Mouse (Mus musculus) adrenal gland, postnatal 10 days (tissue): ENCODE data around the gene Mcat. TPM values are rescaled to one million over a fixed set of nuclear protein-coding genes. Genes with fewer than 3 reads are reported as not detected.
A peak's percentile ranks its signal among the peaks of the same experiment; 100 is the strongest.

ENCODE experiments used
- DNase-seq: peaks from one replicate; pipeline ENCODE4 v3.0.0; 2021; ENCODE audit warnings: mixed read lengths
- total RNA-seq, 2 experiments: library from RNA; stranded (reverse); gene quantifications; 2 replicates each; pipeline ENCODE4 v1.2.3; 2021

Gene Mcat
- total RNA-seq, 2 experiments from 2014 or later: 43.1 to 49.3 TPM

DNA sequence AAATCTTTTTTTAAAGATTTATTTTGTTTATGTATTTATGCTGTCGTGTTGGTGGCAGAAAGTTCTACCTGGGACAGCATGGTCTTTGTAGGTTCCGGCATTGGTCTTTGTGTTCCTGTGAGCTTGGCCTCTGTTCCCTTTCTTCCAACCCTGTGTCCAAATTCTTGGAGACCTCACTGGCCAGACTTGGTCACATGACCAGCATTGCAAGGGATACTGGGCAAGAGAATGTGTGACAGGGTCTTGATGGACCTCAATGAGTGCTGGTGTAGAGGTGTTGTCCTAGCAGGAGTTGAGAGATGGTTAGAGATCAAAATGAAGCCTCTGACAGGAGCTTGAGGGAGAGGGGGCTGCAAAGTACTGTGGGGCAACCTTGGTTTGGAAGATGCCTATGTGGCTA is 24.7 kb downstream of the Mcat start:
- DNase-seq: no peak

DNA sequence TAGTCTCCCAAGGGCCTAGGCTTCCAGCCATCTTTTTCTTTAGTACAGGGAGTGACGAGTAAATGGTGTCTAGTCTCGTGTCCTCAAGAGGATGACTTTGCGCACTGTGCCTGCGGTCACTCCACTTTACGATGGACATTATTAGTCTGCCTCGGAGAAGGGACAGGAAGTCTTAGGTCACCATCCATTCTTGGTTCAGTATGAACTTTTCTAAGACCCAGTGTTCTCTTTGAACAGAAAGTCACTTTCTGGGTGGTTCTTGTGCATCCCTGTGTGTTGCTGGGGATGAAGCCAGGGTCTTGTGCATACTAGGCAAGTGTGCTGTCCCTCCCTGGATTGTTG is 27.7 kb downstream of the Mcat start:
- no peak for DNase-seq

DNA sequence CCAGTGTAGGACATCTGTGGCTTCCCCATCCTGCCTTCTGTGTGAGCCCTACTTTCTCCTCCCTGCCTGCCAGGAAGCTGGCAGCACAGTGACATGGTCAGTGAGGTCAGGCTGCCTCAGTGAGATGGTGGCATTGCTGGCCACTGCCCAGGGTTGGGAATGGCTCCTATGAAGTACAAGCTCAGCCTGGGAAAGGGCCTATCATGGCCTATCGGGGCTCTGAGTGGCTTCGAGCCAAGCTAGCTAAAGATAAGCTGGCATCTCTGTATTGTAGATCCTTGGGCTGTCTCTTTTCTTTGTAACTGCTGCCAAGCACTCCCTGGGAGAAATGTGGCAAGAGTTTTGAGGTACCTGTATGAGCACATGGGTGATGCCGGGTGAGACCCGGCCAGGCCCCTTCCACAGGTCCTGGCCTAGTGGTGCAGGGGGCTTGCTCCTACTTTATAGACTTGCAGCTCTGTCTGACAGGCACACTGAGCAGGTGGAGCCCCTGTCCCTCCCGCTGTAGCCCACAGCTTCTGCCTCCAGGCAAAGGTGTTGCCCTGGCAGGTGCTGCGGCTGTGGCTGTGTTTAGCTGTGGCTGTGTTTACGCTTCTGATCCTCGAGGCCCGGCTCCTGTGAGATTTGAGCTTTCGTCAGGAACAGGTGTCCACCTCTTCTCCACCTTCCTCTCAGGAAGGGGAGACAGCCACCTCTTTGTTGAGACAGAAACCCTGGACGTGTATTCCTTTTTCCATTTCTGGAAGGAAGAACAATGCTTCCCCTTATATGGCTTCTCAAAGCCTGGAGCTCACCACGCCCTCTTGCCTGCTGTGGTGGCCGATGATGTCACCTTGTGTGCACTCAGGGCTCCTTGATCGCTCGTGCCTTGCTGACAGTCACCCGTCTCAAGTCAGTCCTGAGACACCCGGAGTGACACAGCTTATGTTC is 28.4 kb downstream of the Mcat start:
- peak; percentile 59 for DNase-seq

DNA sequence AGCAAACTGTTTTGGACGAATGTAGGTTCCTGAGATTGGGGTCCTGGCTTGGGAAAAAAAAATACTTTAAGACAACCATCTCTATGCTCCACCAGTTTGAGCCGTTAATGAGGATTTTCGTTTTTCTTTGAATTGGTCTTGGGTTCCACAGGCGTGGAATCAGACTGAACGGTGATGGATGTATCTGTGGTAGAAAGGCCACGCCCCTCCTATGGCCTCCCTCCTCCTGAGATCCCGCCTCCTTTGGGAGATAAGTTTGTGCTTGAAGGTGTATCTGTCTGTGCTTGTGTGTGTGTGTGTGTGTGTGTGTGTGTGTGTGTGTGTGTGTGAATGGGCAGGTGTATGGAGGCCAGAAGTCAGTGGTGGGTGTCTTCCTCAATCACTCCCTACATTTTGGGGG is 31.0 kb downstream of the Mcat start:
- no peak for DNase-seq

DNA sequence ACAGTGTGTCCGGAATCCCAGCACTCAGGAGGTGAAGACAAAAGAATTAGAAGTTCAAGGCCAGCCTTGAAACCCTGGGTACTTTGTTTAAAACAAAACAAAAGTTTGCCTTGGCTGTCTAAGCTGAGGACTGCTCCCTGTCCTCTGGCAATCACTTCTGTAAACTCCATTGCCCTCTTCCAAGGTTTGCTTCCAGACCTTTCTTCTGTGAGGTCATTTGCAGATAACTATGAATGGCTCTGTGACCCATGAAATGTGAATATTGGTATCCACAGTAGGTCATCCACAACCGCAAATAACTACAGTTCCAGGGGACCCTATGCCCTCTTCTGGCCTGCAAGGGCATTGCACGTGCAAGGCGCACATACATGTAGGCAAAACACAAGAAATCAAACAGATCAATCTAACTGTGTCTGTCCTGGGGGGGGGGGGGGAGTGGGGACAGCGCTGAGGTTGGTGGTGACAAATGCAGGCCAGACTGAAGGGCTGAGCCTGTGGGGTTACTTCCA is 31.6 kb downstream of the Mcat start:
- no peak for DNase-seq

DNA sequence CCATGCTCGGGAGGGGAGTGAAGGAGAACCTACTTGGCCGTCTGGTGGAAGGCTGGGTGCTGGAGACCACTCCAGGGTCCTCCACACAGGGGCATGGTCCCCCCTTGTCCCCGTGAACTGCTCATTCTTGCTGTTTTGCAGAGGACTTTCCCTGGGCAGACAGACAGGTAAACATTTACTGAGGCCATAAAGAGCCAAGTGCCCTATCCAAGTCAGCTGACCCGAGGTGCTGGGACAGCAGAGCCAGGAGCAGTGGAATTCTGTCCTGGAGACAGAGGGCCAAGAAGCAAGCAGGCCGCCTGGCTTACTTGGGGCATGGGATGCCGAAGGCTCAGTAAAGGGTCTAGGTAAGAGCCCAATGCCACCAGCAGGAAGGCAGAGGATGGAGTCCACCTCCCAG is 32.9 kb downstream of the Mcat start:
- DNase-seq: peak; percentile 32

DNA sequence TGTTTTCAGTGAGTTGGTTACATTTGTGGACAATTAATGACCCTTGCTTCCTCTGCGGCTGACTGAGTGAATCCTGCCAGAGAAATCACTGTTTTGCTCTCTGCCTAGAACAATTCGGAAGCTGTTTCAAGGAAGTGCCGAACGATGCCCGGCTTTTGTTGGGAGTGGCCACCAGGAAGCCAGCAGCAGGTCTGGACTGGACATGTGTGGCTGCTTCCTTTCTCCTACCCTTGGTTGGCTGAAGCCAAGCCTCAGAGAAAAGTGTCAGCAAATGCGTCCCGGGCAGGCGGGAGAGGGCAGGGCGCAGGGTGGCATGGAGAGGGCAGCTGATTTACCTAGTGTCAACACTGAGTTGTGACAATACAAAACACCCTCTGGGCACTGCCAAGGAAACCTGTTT is 33.4 kb downstream of the Mcat start:
- peak; percentile 36 for DNase-seq

DNA sequence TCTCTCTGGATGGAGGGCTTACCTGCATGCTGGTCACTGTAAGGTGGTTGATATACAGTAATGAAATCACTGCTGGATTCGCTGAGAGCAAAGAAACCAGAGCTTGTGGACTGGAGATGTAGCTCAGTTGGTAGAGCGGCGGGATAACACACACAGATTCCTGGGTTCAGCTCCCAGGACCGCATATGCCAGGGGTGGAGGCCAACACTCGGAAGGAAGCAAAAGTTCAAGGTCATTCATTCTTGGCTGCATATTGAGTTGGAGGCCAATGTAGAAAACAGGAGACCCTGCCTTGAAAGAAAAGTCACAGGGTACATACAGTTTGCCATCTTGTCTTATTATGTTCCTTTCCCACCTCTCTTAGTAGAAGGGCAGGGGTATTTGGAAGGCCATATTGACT is 33.8 kb downstream of the Mcat start:
- DNase-seq: peak; percentile 65

DNA sequence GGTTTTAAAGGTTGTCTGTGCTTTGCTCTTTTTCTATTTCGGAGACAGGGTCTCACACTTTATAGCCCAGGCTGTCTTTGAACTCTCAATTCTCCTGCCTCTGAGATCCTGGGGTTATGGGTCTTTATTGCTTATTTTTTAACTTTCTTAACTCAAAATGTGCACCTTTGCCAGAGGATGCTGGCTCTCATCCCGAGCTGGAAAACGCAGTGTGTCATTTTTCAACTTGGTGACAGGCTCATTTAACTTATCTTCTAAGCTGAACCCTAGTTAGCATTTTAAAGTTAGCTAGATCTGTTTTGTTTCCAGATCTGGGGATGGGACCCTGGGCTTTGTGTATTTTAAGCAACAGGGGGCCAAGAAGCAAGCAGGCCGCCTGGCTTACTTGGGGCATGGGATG is 34.7 kb downstream of the Mcat start:
- peak; percentile 32 for DNase-seq

DNA sequence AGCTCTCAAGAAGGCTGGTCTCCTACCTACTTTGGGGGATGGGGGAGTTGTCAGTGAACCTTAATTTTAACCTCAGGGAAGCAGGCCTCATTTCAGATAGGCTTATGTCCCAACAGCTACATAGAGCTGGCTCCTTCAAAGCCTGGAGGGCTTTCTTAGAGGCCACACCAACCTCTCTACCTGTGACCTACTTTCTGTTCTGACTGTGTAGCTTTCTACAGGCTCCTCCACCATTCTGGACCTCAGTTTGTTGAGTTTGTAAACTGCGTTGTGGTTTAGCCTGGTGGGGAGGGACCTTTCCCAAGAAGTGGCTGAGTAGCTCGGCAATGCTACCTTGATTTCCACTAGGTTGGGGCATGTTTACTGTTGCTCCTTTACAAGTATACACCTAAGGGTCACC is 35.8 kb downstream of the Mcat start:
- no peak for DNase-seq

DNA sequence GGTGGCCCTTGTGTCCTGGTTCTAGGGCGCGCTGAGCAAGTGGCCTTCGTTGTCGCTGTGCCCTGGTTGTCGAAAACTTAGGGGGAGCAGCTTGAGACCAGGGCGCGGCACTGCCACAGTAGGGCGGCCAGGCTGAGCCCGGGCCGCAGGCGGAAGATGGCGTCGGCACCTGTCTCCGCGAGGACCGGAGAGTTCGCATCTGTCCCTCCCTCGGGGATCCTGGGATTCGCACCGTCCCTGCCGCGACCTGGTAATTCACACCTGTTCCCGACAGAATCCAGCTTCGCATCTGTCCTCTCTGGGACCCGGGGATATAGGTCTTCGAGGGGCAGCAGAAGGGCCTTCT is 36.5 kb downstream of the Mcat start:
- DNase-seq: no peak

DNA sequence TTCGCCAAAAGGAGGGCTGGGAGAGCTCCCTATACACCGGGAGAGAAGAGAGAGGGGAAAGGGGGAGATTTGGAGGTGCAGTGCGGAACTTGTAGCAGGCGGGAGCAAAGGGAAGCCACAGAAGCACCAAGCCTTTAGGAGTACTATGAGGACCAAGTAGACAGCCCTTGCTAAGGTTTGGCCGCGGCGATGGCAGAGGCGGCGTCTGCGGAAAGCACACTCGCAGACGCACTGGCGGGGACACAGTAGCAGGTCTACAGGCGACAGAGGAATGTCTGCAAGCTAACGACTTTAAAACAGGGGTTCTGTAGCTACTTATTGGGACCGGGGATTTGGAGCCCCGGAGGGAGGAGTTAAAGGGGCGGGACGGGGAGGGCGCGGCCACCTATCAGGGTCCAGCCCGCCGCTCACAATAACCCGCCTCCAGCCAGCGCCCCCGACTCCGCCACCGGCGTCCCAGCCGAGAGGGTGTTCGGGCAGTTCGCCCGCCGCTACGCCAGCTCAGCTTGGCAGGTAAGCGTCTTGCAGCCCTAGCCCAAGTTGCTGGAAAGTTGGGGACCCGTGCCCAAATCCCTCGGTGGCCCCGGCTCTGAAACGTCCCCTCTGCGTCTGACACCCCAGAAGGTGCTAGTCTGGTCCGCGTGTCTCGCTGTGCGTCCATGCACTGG is 37.0 kb downstream of the Mcat start, which contains the start of gene Bik:
TSS of gene Bik (plus strand) at position 439 of the 668 bp plus-strand sequence.
- DNase-seq: peak; percentile 79

DNA sequence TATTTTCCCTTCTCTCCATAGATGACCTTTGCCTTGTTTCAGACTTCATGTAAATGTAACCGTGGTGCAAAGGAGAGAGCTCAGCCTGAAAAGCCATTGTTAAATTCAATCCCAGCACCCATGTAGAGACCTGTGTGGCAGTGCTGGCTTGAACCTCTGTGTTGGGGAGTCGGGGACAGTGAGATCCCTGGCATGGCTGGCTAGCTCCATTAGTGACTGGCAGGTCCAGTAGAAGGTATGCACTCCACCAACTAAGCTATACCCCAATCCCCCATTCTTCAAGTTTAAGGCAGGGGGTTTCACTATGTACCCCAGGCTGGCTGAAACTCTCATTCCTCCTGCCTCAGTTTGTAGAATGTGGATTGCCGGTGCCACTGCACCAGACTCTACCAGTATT is 39.3 kb downstream of the Mcat start:
- DNase-seq: no peak

DNA sequence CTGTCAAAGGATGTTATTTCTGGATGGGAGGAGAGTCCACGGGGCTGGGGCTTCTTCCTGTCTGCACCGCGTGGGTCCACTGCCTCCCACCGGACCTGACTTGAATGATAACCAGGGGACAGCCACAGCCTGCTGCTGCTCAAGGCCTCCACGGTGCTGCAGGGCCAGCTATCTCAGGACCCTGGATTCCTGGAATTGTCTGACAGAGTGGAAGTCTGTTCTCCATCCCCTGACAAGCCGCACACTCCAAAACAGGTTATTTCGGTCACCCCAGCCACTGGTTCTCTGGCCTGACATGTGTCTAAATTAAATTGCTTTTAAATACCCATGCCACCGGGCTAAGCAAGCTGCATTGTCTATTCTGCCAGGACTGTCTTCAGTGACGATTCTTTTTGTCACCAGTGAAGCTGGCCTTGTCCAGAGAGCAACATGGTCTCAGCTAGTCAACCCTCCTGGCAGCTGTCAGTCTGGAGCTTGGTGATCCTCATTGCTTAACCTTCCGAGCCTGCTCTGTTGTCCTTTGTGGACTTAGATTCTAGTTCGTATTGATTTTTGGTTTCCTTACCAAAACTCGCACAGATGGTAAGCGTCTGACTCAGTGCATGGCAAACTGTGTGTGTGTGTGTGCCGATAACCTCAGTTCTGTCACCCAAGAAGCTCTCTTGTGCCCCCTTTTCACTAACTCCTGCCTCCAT is 39.8 kb downstream of the Mcat start:
- no peak for DNase-seq

DNA sequence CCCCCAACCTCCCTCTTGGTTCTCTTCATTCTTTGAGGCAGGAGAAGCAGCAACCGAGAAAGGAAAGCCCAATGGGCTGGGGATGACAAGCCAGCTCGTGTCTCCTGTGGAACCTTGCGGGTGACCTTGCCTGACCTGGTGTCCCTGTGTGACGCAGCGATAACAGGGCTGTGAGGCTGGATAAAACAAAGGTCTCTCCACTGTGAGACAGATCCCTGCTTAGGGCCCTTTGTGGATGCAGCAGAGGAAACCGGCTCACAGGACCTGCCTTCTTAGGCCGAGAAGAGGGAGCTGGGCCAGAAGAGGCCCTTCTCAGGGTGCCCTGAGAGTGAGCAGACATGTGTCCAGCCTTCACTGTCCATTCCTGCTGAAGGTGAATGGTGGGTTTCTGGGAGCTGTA is 40.4 kb downstream of the Mcat start:
- peak; percentile 54 for DNase-seq

DNA sequence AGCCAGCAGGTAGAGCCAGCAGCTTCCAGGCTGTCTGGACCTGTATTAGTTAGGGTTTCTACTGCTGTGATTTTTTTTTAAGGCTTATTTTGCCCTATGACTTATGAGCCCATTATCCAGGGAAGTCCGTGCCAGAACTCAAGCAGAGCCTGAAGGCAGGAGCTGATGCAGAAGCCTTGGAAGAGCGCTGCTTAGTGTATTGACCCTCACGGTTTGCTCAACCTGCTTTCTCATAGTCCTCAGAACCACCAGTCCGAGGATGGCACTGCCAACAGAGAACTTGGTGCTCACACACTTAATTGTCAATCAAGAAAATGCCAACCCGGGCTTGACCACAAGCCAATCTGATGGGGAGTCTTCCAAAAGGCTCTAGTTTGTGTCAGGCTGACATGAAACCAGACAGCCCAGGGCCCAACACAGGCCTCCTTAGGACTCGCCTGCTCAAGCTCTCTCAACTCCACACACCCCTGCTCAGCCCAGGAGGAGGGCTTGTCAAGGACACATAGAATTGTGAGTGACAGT is 42.7 kb downstream of the Mcat start:
- no peak for DNase-seq

DNA sequence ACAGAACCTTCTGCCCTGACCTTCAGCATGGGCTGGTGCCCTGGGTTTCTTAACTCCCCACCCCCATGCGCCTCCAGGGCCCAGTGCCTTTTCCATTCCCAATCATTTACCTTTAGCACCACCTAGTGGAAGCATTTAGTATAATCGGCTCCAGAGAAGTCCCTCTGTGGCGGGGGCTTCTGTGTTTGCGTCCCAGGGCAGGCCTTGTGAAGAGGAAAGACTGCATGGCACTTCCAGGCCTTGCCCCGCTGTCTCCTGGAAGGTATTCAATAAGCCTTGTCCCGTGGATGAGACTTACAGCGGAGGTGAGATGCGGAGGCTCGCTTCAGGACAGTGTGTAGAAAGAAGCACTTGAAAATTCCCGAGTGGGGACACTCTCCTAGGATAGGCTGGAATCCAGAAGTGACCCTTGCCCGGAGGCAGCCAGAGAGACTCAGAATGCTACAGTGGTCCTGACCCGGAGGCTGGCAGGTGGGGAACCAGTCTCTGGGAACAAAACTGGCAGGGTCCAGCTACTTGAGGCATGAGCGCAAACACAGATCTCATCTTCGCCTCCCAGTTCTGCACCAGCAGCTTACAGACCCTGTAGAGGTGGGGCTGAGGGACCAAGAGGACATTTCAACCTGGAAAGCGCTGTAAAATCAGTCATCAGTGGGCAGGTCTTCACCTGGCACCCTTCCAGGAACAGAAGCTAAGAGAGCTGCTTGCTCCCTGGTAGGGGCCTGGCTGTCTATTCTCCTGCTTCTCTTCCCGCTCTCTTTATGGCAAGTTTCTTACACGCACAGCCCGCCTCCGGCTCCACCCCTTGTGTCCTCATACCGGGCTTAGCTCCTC is 45.2 kb downstream of the Mcat start:
- peak; percentile 76 for DNase-seq

DNA sequence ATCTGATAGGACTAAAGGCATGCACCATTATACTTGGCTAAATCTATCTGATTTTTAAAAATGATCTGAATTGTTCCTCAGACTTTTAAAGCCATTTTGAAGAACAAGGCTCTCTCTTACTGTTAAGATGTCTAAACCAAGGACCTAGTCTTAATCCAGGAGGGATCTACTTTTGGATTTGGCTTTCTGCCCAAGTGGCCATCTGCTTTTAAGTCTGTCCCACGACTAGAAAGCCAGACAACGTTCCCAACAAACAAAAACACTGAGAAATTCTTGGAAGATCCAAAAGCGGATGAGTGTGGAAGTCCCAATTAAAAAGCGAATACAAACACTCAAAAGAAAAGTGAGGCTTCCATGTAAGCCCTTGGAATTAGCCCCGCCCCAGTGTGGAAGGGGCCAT is 48.6 kb downstream of the Mcat start:
- DNase-seq: no peak

DNA sequence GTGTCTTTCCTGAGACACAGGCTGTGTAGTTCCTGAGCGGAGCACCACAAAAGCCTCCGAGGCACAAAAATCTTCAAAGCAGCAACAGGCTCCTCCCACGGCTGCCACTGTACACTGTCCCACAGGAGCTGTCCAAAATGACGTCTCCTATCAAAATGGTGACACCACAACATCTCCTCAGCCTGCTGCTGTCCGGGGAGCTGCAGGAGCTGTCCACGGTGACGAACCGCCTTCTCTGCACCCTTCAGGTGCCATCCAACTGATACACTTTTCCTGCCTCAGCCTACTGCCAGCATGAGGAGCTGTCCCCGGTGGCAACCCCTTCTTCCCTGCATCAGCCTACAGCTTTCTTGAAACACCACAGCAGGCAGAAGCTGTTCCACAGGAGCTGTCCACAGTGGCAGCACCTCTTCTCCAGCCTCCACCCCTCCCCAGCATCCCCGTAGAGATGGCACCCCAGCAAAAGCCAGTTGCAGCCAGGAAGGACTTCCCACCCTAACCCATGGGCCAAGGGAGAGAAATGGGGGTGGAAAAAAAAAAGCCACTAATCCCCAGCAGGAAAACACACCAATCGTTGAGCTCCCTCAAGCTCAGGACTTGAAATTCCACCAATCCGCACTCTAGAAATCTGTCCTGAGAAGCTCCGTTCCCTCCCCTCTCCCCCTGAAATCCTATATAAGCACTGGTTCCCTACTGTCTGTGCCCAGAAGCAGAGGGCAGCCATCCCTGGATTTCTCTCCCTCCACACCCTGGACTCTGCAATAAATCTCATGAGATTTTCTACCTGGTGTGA is 50.9 kb downstream of the Mcat start:
- no peak for DNase-seq

DNA sequence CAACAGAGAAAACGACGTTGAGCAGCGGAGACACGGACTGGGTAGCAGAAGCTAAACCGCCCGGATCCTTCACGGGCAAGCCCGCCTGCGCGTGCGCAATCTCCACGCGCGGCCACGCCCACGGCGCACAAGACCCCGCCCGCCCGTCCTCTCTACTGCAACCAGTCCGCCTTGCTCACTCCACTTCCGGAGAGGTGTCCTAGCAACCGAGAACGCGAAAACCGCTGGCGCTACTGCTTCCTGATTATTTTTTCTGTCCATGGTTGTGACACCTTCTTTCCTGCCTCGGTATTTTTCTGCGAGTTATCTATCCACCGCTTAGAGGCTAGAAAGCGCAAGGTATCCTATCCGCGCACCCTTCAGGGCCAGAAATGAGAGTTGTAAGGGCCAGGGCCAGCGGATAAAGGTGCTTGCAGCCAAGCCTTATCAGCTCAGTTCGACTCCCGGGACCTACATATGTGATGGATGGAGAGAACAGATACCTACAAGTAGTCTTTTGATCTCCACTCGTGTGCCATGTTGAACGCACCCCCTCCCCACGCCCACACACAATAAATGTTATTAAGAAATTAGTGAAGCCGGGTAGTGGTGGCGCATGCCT is 52.7 kb downstream of the Mcat start, which contains the start of gene Ttll1:
TSS of gene Ttll1 (minus strand) at position 89 of the 601 bp plus-strand sequence.
- DNase-seq: peak; percentile 98
